Mouse (Mus musculus): ENCODE data around the gene Tmub1.

DNA sequence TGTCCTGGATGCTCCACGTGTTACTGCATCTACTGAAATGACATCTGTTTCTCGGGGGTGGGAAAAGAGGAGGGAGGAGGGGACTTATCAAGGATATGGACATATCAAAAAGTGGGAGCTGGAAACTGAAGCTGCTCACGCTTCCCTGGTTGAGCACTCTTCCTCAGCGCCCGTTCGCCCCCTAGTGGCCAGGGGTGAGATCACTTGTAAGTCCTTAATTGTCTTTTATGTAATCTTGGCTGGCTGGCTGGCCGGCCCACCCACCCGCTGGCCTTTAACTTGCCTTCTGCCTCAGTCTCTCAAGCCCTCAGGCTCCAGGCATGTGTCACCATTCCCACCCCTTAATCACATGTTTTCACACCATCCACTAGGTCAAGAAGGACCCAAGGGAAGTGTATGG, 38.4 kb upstream of the Tmub1 start:
- TF ChIP-seq CTCF (IDR thresholded peaks at IDR 0.05; ENCODE audit: borderline replicate concordance, control insufficient read depth, extremely low read depth, insufficient read depth, low read length, poor library complexity) (peak; percentile 90), POLR2A (IDR thresholded peaks at IDR 0.05; ENCODE audit: control insufficient read depth, extremely low read depth, insufficient read depth, low read length, poor library complexity) (no peak)

All from thymus, adult 2 months (tissue).